Mouse (Mus musculus) kidney, adult 8-10 months (tissue): ENCODE measurements around the gene Samd14.

ENCODE experiments used
- DNase-seq, 2 experiments: peaks; one replicate each; pipeline ENCODE4 v3.0.0; 2022

Gene Samd14

DNA sequence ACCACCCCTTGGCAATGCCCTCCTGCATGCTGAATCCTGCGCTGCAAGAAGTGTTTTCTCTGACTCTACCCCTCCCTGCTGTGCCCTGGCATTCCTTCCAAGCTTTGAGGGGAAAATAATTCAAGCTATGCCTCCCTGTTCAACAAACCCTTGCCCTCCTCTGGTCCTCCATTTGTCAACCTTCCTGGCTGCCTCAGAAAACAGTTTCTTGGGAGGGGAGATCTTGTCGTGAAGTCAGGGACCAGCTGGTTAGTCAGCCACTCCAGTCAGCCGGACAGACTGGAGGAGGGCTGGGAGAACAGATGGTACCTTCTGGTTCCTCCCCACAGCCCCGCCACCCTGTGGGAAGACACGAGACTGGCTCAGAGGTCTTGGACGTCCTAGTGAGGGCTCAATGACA is 27.6 kb downstream of the Samd14 start:
- DNase-seq: no peak

DNA sequence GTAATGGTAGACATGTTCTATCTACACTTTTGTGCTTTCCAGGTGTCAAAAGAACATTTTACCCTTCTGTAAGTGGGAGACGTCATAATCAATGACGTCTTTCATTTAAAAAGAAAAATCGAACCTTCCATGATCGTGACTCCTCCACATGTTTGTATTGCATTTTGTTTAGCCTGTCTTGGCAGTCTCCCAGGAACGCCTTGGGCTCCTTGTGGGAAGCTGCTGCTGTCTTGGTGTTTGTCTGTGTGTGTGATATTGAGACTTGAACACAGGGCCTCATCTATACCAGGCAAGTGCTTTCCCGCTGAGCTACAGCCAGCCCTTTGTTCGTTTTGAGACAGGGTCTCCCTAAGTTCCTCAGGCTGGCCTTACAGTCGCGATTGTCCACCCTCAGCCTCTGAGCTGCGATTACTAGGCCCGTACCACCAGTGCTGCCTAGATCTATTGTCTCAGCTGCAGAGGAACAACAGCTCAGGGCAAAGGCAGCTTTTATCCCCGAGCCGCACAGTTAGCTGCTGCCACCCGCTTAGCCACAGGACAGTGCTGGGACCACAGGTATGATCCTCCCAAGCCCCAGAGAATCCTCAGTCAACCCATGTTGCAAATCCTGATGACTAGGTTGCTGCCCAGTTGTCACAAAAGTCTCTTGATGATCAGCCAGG is 28.6 kb downstream of the Samd14 start:
- no peak for DNase-seq

DNA sequence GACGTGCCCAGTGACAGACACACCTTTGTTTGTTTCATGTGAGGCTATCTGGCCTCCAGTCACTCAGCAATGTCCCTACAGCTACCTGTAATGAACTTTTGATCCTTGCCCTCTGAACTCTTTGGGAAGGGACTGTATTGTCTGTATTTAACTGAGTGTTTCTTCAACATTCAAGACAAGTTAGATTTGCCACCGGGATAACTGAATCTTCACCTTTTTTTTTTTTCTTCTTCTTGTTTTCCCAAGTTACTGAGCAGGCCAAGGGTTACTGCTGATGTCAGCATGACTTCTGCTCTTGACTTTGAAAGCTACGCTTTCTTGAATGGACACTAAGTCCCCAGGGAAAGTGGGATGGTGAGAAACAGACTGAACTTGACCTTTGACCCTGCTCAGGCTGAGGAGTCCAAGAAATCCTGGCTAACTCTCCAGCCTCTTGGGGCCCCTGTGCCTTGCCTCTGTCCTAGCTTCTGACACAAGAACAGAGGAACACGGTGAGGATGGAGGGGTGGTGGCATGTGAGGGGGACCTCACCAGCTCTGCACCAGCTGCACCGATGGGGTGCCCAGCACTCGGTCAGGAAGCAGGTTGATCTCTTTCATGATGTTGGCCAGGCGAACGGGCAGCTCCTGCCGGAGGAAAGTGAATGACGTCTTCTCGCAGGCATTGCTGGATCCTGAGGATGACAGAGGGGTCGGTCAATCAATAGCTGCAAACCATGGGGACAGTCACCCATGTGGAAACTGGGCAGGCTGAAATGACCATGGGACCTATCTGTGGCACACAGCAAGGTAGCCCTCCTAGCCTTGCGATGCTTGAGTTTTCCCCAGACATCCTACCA is 29.4 kb downstream of the Samd14 start:
- peak; percentile 80 to 89 for DNase-seq

DNA sequence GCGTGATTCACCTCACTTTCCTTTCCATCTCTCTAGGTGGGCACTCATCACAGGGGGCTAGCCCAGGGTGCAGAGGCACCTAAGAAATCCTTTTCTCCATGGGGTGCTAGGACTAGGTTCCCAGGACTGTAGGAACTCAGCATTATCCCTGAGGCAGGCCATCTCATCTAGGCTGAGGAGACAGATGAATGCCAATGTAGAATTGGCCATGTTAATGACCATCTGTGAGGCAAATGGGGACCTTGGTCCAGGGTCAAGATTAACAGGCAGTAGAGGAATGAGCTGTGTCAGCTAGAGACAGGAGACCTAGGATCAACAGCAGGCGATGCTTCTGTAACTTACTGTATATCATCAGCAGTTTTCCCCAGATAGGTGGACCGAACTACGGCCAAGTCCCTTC is 30.1 kb downstream of the Samd14 start:
- DNase-seq: peak; percentile 64 to 79

DNA sequence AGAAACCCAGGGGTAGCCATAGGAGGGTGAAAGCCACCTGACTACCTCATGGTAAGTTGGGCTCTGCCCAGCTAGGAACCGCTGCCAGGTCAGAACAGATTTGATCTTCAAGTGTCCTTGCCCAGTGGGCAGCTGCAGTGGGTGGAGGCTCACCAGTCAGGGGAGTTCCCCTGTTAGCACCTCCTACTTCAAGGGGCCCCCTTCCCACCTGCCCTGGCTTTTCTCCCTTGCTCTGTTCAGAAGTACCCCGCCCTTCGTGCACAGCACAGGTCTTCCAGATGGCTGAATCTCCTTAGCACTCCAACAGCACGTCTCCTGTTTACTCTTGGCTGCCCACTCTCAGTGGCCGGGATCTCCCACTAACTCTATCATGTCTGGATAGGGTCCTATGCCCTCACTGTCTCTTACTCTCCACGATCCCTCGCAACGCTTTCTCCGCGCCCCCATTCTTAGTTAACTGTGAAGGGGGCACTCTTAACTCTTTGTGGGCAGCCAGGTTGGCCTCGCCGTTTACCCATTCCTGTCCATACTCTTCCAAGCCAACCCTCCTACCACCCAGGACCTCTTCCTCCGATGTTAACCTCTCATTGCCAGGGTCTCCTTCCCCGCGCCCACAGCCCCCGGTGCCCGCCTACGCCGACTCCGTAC is 30.9 kb downstream of the Samd14 start:
- peak; percentile 95 to 97 for DNase-seq

DNA sequence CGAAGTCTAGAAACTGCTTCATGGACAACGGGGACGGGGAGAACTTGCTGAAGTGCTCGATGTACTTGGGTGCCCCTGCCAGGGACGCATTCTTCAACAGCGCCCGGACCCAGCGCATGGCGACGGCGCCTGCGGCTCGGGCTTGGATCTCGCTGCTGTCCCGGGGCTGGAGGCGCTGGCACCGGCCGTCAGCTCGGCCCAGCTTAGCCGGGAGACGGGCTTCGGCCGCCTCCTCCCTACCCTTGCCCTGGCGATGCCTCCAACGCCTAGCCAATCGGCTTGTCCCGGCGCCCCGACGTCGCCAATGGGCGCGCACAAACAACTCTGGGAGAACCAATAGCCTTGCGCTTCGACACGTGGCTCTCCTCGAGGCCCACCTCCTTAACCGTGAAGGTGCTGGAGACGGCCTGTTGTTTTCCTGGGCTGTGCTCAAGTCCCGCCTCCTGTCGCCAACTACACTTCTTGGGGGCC is 31.5 kb downstream of the Samd14 start, which contains the start of gene Pdk2:
Gene Pdk2, minus strand, starts transcription at position 216 of the 471 bp plus-strand sequence.
- DNase-seq: peak; percentile 98 to 99

DNA sequence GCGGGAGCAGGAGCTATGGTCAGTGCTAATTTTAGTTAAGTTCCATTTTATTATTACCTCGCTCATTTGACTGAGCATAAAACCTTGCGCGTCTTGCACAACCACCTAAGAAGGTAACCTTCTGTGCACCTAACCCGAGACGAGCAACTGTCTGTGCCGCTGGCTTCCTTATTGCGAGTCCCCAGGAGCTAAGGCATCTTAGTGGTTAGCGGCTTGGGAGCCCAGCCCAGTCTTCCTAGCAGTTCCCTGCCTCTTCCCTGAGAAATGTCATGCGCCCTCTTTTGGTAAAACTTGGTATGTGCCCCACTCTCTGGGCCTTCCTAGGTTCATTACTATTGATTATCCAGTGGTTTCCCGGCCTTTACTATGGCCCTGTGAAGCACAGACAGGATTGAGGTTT is 32.4 kb downstream of the Samd14 start:
- DNase-seq: peak; percentile 89 to 91

DNA sequence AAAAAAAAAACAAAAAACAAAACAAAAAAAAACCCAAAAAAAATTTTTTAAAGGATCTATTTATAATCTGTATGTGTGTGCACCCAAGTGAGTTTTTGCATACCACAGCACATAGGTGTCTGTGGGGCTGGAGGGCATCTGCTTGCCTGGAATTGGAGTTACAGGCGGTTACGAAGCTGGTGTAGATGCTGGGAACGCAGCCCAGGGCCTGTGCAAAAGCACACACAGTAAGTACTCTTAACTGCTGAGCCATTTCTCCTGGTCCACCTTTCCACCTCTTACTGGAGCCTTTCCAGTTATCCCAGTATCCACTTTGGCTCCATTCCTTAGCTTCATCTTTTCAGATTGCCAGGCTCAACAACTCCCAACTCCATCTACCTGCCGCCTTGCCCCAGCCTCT is 33.4 kb downstream of the Samd14 start:
- no peak for DNase-seq

DNA sequence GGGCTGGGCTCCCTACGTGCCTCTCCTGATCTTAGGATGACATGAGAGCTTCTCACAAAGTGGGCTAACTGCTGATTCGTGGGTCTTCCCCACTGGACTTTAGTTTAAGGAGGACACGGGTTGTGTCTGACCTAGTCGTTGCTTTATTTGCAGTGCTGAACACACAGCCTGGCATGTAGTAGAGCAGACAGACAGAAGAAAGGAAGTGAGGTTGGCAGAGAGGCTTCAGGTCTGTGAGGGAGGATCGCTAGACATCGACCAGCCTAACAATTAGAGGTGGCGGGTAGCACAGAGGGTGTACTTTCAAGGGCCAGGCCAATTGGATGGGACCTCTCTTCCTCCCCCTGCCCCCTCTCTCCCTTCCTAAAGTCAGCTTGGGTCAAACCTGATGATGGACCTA is 33.9 kb downstream of the Samd14 start:
- DNase-seq: no peak

DNA sequence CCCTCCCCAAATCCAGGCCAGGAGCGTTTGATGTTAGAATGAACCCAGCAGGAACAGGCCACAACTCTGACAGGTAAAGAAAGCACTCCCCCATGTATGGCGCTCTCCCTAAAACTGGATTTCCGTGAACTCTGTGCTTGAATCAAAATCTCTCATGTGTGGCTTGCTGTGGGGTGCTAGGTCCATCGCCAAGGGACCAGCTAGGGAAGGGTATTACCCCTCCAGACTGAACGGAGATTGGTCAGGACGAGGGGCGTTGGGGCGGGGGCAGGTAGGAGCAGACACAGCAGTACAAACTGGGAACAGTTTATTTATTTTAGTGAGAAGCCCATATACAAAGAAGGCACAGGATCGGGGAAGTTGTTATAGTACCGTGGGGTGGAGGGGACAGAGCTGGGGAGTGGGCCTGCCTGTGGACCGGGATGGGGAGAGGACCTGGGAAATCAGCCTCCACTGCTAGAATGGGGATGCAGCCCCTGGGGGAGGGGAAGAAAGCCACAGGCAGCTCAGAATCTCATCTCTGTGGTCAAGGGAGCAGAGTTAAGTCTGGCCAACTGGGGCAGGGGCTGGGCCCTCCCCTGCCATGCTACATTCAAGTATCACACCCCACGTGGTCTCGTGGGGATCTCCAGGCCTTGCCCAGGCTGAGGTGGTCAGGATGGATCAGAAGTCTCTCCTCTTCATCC is 34.6 kb downstream of the Samd14 start:
- DNase-seq: no peak

DNA sequence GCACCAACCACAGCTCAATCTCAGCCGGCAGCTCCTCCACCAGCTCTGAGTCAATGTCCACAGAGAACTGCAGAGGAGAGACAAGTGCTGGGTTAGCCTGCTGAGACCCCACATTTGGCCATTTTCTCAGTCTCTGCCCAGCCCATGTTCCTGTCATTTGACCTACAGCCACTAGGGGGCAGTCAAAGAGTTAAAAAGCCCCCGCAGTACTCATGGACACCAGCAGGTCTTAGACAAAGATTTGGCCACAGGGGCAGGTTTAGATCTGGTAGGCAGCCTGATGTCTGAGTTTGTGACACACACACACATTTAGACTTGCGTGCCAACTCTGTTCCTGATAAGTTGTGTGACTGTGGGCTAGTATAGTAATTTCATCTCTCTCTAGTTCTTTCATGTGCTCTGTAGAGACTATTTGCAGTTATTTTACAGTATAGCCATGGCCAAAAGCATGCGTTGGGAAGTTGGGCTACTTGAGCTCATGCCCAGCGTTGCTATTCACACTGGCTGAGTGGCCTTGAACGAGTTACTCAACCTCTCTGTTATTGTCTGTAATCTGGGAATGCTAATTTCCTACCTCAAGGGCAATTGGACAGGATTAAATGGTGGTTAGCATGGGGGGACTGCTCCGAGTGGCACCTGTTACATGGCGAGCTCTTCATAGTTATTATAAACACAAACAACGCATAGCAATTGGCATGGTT is 37.5 kb downstream of the Samd14 start:
- DNase-seq: no peak

DNA sequence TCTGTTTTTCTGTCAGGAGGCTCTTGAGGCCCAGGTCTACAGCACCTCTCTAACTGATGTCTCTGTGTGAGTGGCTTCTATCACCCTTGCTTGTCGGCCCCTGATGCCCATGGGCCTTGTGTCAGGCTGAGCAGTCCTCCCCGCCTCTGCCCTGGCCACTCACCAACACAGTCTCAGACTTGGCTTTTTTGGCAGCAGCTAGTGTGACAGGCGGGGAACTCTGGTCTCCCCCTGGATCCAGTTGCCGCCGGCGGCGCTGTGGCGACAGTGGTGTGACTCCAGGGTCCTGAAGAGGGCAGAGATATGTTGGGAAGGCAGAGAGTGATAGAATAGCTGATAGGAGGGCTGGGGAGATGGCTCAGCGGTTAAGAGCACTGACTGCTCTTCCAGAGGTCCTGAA is 43.4 kb downstream of the Samd14 start:
- no peak for DNase-seq

DNA sequence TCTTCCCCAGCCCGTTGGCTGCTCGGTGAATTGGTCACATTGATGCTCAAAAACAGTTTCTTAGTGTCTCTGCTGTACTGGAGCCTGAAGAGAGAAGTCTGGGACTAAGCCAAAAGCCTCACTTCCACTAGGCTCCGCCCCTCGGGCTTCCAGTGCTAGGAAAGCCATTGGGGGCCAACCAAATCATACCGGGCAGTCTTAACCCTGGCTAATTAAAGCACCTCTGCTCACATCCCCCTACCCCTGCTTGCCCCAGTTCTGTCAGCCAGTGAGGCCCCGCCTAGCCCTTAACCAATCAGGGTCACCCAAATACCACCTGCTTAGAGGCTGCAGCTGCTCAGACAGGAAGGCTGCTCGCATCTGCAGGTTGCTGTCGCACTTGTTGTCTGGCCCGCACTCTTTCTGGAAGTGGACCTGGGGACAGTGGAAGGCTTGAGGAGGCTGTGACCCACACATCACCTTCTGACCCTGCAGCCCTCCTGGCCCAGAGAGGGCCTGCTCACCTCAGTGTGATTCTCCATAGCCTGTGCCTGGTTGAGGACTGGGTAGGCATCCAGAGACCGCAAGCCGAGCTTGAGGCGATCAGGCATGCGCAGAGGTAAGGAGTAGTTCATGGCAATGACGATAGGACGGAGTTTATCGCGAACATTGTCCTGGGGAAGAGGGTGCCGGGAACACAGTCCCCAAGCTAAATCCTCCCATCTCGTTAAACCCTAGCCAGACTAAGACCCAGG is 47.3 kb downstream of the Samd14 start:
- no peak for DNase-seq

DNA sequence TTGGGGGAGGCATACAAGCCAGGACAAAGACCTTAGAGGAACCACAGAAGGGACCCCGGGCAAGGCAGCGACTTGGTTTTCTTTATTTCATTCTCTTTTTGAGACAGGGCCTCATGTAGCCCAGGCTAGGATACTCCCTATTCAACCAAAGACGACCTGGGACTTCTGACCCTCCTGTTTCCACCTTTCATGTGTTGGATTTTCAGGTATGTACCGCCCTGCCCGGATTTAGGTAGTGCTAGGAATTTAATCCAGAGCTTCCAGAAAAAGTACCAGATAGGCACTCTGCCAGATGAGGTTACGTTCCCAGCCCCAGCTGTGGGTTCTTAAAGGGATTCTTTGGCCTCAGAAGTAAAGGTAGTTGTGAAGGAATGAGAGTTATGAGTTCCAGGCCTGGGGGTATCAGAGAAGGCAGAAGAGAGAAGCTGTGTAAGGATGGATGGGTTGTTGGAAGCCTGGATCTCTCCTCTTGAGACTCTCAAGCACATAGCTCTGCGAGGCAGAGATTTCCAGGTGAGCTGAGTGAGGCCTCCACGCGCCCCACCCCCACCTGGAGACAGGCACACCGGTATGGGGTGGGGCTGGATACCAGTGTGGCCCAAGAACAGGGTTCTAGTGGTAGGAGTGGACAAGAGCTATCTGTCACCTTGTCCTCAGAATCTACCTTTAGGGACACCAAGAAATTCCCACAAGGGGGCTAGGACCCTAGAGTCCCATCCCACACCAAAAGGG is 59.7 kb downstream of the Samd14 start:
- no peak for DNase-seq

DNA sequence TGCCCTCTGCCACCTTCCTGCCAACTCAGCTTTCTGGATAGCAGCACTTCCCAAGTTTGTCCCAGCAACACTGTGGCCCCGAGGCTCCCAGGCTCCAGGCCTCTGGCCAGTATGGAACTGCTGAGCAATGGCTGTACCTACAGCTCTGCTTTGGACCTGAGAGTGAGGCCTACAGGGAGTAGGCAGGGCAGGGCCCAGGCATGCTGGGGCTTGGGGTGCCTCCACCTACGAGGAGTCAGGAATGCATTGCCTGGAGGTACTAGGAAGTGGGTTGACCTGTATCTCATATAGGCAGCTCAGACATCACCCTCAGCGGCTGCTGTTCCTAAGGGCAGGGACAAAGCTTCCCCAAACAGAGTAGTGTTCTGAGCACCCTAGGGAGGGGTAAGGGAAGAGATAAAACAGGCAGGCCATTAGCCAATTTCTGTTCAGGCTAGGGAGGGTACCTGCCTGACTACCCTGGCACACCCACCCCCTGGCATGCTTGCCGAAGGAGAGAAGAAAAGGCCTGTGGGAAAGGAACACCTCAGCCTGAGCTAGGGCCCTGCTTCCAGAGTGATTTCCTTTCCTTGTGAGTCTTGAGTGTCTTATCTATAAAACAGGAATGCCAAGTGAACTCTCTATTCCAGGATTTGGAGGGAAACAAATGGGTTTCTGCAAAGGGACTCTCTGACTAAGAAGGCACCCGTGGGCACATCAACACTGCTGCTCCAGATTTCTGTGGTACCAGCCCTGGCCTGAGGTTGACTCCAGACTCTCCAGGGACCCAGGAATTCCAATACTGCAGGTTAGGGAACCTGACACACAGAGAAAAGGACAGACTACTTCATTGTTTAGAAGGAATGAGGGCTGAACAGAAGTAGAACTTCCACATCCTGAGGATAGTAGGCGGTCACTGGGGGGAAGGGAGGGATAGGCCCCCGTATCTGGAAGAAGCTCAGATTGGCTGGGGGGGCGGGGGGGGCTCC is 60.7 kb downstream of the Samd14 start:
- no peak for DNase-seq

DNA sequence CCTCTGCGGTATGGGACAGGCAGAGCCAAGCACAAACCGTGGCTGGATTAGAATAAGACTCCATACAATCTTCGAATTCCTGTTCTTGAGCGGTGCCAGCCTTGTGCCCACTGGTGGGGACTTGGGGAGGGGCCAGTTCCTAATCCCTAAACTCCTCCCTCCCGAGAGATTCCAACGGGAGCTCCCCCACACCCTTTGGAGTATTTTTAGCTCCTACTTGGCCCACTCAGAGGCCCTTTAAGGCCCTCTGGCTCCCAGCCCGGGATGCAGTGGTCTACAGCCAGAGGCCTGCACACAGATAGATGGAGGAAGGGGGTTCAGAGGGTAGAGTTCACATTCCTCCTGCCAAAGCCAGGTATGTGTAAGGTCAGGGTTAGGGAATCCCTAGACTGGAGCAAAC is 61.6 kb downstream of the Samd14 start:
- DNase-seq: no peak

DNA sequence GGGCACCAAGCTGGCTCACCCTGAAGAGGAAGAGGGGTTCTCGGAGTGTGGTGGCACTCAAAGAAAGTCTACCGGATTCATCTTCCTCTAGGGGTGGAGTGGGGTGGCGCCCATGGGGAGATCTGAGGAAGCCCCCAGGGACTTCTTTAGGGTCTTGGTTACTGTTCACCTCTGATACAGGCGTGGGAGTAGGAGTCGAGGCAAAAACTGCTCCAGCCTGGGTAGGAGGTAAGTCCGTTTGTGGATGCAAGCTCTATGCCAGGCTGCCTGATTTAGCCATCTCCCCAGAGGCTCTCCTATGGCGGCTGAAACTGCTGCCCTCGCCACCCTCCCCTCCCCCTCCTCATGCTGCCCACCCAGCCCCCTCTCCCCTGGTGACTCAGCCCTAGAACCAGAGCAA is 62.5 kb downstream of the Samd14 start:
- no peak for DNase-seq

DNA sequence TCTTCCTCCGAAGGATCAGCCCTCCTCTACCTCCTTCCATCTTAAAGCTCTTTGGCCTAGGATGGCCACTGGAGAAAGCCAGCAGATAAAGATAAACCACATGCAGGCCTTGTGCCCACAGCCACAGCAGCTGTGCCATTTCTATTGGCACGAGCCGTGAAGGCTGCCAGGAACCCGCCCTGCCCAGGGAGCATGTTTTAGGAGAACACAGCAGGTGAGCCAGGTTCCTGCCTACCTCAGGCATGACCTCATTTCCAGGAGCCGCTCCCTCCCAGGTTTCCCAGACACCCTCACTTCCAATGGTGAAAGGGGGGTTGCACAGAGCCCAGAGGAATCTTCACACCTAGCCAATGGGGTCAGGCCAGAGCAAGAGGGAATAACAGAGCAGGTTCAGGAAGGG is 63.1 kb downstream of the Samd14 start:
- DNase-seq: peak; percentile 45 to 63

DNA sequence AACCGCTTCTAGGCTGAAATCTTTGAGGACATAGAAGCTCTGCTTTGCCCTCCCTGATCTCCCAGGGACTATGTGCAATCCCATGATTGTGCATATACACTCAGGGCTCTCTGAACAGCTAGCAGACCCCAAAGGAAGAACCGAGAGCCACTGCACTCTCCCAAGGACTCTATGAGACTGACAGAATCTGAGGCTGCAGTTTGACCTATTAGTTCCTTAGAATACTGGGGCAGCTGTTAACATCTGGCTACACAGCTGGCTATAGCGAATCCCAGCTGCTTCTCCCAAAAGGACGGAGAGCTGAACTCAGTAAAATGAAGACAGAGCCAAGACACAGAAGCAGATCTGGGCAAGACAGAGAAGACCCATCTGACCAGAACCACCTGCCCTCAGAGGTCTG is 64.2 kb downstream of the Samd14 start:
- no peak for DNase-seq

DNA sequence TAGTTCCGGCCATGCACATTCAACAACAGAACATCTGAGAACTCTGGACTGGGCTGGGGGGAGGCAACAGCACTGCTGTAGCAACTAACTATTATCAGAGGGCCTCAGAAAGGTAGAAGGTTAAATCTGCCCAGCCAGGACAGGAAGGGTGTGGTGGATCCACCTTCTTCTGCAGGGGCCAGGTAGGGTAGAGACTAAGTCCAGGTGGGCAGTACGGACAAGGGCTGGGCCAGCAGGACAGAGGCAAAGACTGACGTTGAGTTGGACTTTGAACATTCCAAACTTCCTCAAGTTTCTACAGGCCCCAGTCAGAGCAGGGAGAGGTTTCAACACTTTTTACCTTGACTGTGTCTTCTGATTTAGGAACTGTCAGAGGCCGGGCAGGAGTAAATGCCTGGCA is 65.0 kb downstream of the Samd14 start:
- DNase-seq: no peak
